Mouse (Mus musculus) MEL (cell line): ENCODE measurements around the gene Zfyve9.

Source experiments
- BHLHE40 ChIP-seq: IDR thresholded peaks from 2 replicates; pipeline ENCODE4 v1.6.1; 2012; ENCODE audit warnings: low read depth, mild to moderate bottlenecking, inconsistent platforms, low read length, improper control_type of control experiment, borderline replicate concordance
- CHD1 ChIP-seq: IDR thresholded peaks from 2 replicates; pipeline ENCODE4 v1.6.1; 2012; ENCODE audit warnings: low read depth, mild to moderate bottlenecking, inconsistent platforms, low read length, improper control_type of control experiment
- CTCF ChIP-seq, 3 experiments: IDR thresholded peaks in 2 of 3; conservative IDR thresholded peaks in 1 of 3; 2 replicates each; pipeline ENCODE4 v1.5.1; 2011 to 2012; ENCODE audit warnings: low read length in 3 of 3, low read depth in 2 of 3, mild to moderate bottlenecking in 2 of 3, improper control_type of control experiment in 1 of 3, inconsistent platforms in 1 of 3, mixed read lengths in 1 of 3, moderate library complexity in 1 of 3; ENCODE audit not compliant: control insufficient read depth in 1 of 3, insufficient read depth in 1 of 3, poor library complexity in 1 of 3, severe bottlenecking in 1 of 3
- E2F4 ChIP-seq: IDR thresholded peaks from 2 replicates; pipeline ENCODE4 v1.6.1; 2011; ENCODE audit warnings: low read depth, low read length, improper control_type of control experiment, borderline replicate concordance
- EP300 ChIP-seq, 2 experiments: IDR thresholded peaks; 2 replicates each; pipeline ENCODE4 v1.6.1; 2011; ENCODE audit warnings: improper control_type of control experiment in 2 of 2, low read length in 2 of 2, low read depth in 1 of 2, mild to moderate bottlenecking in 1 of 2
- HCFC1 ChIP-seq: IDR thresholded peaks from 2 replicates; pipeline ENCODE4 v1.6.1; 2012; ENCODE audit warnings: low read depth, mild to moderate bottlenecking, inconsistent platforms, low read length, improper control_type of control experiment, moderate library complexity
- JUND ChIP-seq: IDR thresholded peaks from 2 replicates; pipeline ENCODE4 v1.6.1; 2011; ENCODE audit warnings: low read depth, mild to moderate bottlenecking, improper control_type of control experiment, low read length
- POLR2A ChIP-seq, 2 experiments: IDR thresholded peaks; 2 replicates each; pipeline ENCODE4 v1.6.1; 2011 to 2012; ENCODE audit warnings: low read length in 2 of 2, mild to moderate bottlenecking in 2 of 2, control low read depth in 1 of 2, improper control_type of control experiment in 1 of 2, low read depth in 1 of 2, moderate library complexity in 1 of 2; ENCODE audit not compliant: control insufficient read depth in 1 of 2, insufficient read depth in 1 of 2, poor library complexity in 1 of 2
- POLR2AphosphoS2 ChIP-seq: IDR thresholded peaks from 2 replicates; pipeline ENCODE4 v1.6.1; 2011; ENCODE audit warnings: low read length, improper control_type of control experiment
- RCOR1 ChIP-seq: IDR thresholded peaks from 2 replicates; pipeline ENCODE4 v1.6.1; 2012; ENCODE audit warnings: low read depth, mild to moderate bottlenecking, inconsistent platforms, low read length, improper control_type of control experiment
- TAL1 ChIP-seq: IDR thresholded peaks from 2 replicates; pipeline ENCODE4 v1.6.1; 2012; ENCODE audit warnings: mild to moderate bottlenecking, inconsistent platforms, low read length, moderate library complexity, mixed read lengths
- TCF12 ChIP-seq: IDR thresholded peaks from 2 replicates; pipeline ENCODE4 v1.6.1; 2014; ENCODE audit warnings: low read depth, mild to moderate bottlenecking, inconsistent platforms, low read length, improper control_type of control experiment, moderate library complexity
- ZKSCAN1 ChIP-seq: IDR thresholded peaks from 2 replicates; pipeline ENCODE4 v1.6.1; 2012; ENCODE audit warnings: low read depth, mild to moderate bottlenecking, inconsistent platforms, low read length, improper control_type of control experiment, moderate library complexity
- ZMIZ1 ChIP-seq: IDR thresholded peaks from 2 replicates; pipeline ENCODE4 v1.6.1; 2012; ENCODE audit warnings: low read depth, mild to moderate bottlenecking, inconsistent platforms, low read length, improper control_type of control experiment, moderate library complexity

DNA sequence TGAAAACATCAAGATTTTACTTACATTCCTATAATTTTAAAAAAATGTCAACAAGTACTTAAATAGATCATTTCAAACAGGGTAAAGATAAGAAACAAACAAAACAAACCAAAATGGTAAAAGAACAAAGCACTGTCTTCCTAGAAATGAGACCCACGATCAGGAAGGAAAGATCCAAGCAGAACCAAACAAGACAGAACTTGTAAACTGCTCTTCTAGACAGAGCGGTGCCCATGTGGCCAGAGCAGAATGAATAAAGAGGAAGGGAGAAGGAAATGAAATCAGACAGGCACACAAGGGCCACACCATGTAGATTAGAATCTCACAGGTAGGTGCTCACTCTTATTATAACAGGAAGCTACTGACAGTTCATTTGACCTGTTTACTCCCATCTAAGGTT is 46.0 kb upstream of the Zfyve9 start:
- TF ChIP-seq ZMIZ1 (no peak), CTCF (IDR thresholded peaks at IDR 0.05 in 2 of 3, conservative IDR thresholded peaks at IDR 0.05 in 1 of 3; ENCODE audit: control insufficient read depth in 1 of 3, insufficient read depth in 1 of 3, low read depth in 2 of 3, low read length in 3 of 3, poor library complexity in 1 of 3, severe bottlenecking in 1 of 3) (no peak), E2F4 (no peak), ZKSCAN1 (no peak), RCOR1 (no peak), TCF12 (no peak), EP300 (IDR thresholded peaks at IDR 0.05; ENCODE audit: low read depth in 1 of 2, low read length in 2 of 2) (no peak), POLR2A (IDR thresholded peaks at IDR 0.05; ENCODE audit: control insufficient read depth in 1 of 2, insufficient read depth in 1 of 2, low read depth in 1 of 2, low read length in 2 of 2, poor library complexity in 1 of 2) (no peak), TAL1 (no peak), CHD1 (no peak), HCFC1 (no peak), JUND (no peak), BHLHE40 (no peak), POLR2AphosphoS2 (no peak)
